Mouse (Mus musculus) spleen, adult 2 months (tissue): ENCODE measurements around the gene Plcb4.

Experiments used
- CTCF ChIP-seq: fragments of 200-500 bp; IDR thresholded peaks from 2 replicates; pipeline ENCODE4 v1.5.1; 2011; ENCODE audit warnings: mild to moderate bottlenecking, inconsistent platforms; ENCODE audit not compliant: insufficient read depth, insufficient read length, insufficient replicate concordance; ENCODE audit errors: extremely low read depth
- POLR2A ChIP-seq: fragments of 200-500 bp; IDR thresholded peaks from 2 replicates; pipeline ENCODE4 v1.6.1; 2011; ENCODE audit warnings: low read depth, low read length, inconsistent platforms

DNA sequence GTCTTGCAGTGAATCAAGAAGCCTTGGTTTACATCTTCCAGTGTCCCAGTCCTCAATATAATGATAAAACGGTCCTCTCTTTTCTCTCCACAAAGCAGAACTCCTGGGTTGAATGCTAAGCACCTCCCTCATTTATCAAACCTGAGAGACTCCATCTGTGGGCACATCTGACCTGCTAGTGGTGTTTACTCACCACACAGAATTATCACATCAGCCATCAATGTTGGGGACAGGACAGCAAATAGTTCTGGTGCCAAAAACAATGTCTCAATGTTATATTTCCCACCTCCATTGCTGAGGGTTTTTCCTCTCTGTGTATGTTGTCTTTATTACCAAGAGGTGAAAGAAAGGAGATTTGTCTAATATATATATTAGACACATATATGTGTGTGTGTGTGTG, 321.6 kb downstream of the Plcb4 start:
- TF ChIP-seq CTCF (no peak), POLR2A (no peak)
